Mouse (Mus musculus): ENCODE data around the gene Mr1. TPM values are rescaled to one million over a fixed set of nuclear protein-coding genes. Genes with fewer than 3 reads are reported as not detected.

Gene Mr1
- polyA plus RNA-seq, 1 experiment = 4.0 TPM

GRCm38 (mm10) chr1:155086416-155086815, 60.2 kb downstream of the Mr1 start:
- peaks cover 4% of the 10 kb centered on the region for H3K4me1 ChIP-seq (ENCODE audit: control insufficient read depth, insufficient read depth, low read length)
- DNase-seq = no peak
- TF ChIP-seq CTCF (IDR thresholded peaks at IDR 0.05; ENCODE audit: borderline replicate concordance, insufficient read depth, low read depth, low read length) (no peak), POLR2A (IDR thresholded peaks at IDR 0.05; ENCODE audit: borderline replicate concordance, insufficient read depth, low read length) (no peak)
- H3K27ac ChIP-seq (ENCODE audit: insufficient read depth, low read length) = no peak overlapping the region
- no peaks in the 10 kb centered on the region for H3K27me3 ChIP-seq (ENCODE audit: control insufficient read depth, insufficient read depth, low read length)
- 77% methylated on average over 7 of the region's 7 CpGs for WGBS
- H3K4me3 ChIP-seq (replicated peaks; ENCODE audit: insufficient read depth, low read depth, low read length) = no peak overlapping the region

GRCm38 (mm10) chr1:155084839-155085238, 61.8 kb downstream of the Mr1 start:
- H3K27me3 ChIP-seq (ENCODE audit: control insufficient read depth, insufficient read depth, low read length) = no peaks in the 10 kb centered on the region
- WGBS = 66% methylated on average over 8 of the region's 8 CpGs
- DNase-seq = no peak
- H3K27ac ChIP-seq (ENCODE audit: insufficient read depth, low read length) = no peak overlapping the region
- peaks cover 4% of the 10 kb centered on the region for H3K4me1 ChIP-seq (ENCODE audit: control insufficient read depth, insufficient read depth, low read length)
- TF ChIP-seq CTCF (IDR thresholded peaks at IDR 0.05; ENCODE audit: borderline replicate concordance, insufficient read depth, low read depth, low read length) (no peak), POLR2A (IDR thresholded peaks at IDR 0.05; ENCODE audit: borderline replicate concordance, insufficient read depth, low read length) (no peak)
- H3K4me3 ChIP-seq (replicated peaks; ENCODE audit: insufficient read depth, low read depth, low read length) = no peak overlapping the region

GRCm38 (mm10) chr1:155083271-155084265, 63.0 kb downstream of the Mr1 start:
- Histone ChIP-seq H3K27me3 (ENCODE audit: control insufficient read depth, insufficient read depth, low read length) (no peaks in the 10 kb centered on the region), H3K4me3 (replicated peaks; ENCODE audit: insufficient read depth, low read depth, low read length) (peak overlapping the region; percentile 89), H3K27ac (ENCODE audit: insufficient read depth, low read length) (peak overlapping the region; percentile 72; the same call in 1 of the 2 replicates), H3K4me1 (ENCODE audit: control insufficient read depth, insufficient read depth, low read length) (peaks cover 5% of the 10 kb centered on the region)
- WGBS = 6% methylated on average over 49 of the region's 77 CpGs
- TF ChIP-seq POLR2A (IDR thresholded peaks at IDR 0.05; ENCODE audit: borderline replicate concordance, insufficient read depth, low read length) = no peak
- no peak for TF ChIP-seq CTCF (IDR thresholded peaks at IDR 0.05; ENCODE audit: borderline replicate concordance, insufficient read depth, low read depth, low read length)
- peak; percentile 86 to 87 for DNase-seq

GRCm38 (mm10) chr1:155082965-155083268, 63.7 kb downstream of the Mr1 start:
- WGBS = 1% methylated on average over 18 of the region's 18 CpGs
- H3K4me1 ChIP-seq (ENCODE audit: control insufficient read depth, insufficient read depth, low read length) = peaks cover 7% of the 10 kb centered on the region
- H3K4me3 ChIP-seq (replicated peaks; ENCODE audit: insufficient read depth, low read depth, low read length) = peak overlapping the region; percentile 89
- TF ChIP-seq POLR2A (IDR thresholded peaks at IDR 0.05; ENCODE audit: borderline replicate concordance, insufficient read depth, low read length) = no peak
- TF ChIP-seq CTCF (IDR thresholded peaks at IDR 0.05; ENCODE audit: borderline replicate concordance, insufficient read depth, low read depth, low read length) = no peak
- no peaks in the 10 kb centered on the region for H3K27me3 ChIP-seq (ENCODE audit: control insufficient read depth, insufficient read depth, low read length)
- H3K27ac ChIP-seq (ENCODE audit: insufficient read depth, low read length) = peak overlapping the region; percentile 72; the same call in 1 of the 2 replicates
- DNase-seq = peak in 1 of 2 experiments; percentile 40

DNA sequence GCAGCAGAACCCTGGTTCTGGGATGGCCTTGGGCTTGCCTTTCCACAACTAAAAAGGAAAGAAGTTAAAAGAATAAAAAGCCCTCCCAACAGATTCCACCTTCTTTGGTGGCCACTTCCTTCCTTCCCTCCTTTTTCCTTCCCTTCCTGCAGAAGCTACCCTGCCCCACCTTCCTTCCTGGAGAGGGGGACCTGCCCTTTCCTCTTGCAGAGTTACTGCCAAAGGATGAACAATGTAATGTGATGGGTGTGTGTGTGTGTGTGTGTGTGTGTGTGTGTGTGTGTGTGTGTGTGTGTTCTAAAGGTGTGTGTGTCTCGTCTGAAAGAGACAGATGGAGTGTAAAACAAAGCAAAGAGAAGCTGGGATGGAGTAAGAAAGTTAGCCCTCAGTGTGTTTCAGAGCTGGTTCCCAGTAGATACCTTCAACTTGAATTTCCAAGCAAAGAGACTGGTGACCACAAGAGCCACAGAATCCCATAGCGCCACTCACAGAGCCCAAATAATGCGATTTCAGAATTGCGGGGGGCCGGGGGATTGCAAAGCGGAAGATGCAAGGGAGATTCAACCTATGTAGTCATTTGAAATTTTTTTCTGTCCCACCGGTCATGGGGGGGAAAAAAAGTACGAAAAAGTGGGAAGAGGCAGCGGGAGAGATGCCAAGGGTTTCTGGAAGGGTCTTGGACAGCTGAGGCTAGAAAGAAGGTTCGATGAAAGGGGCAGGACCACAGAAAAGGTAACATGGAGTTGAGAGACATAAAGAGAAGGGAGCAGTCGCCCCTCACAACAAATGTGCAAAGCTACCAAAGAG, 64.3 kb downstream of the Mr1 start:
- peak overlapping the region; percentile 72; the same call in 1 of the 2 replicates for H3K27ac ChIP-seq (ENCODE audit: insufficient read depth, low read length)
- no peak for DNase-seq
- H3K27me3 ChIP-seq (ENCODE audit: control insufficient read depth, insufficient read depth, low read length) = no peaks in the 10 kb centered on the region
- WGBS = 50% methylated on average over 11 of the region's 11 CpGs
- H3K4me1 ChIP-seq (ENCODE audit: control insufficient read depth, insufficient read depth, low read length) = peaks cover 7% of the 10 kb centered on the region
- H3K4me3 ChIP-seq (replicated peaks; ENCODE audit: insufficient read depth, low read depth, low read length) = peak overlapping the region; percentile 89
- TF ChIP-seq POLR2A (IDR thresholded peaks at IDR 0.05; ENCODE audit: borderline replicate concordance, insufficient read depth, low read length) (no peak), CTCF (IDR thresholded peaks at IDR 0.05; ENCODE audit: borderline replicate concordance, insufficient read depth, low read depth, low read length) (no peak)

GRCm38 (mm10) chr1:155077675-155078074, 68.9 kb downstream of the Mr1 start:
- no peak for TF ChIP-seq CTCF (IDR thresholded peaks at IDR 0.05; ENCODE audit: borderline replicate concordance, insufficient read depth, low read depth, low read length)
- TF ChIP-seq POLR2A (IDR thresholded peaks at IDR 0.05; ENCODE audit: borderline replicate concordance, insufficient read depth, low read length) = no peak
- H3K4me1 ChIP-seq (ENCODE audit: control insufficient read depth, insufficient read depth, low read length) = peaks cover 3% of the 10 kb centered on the region; the same call in 1 of the 2 replicates
- H3K27me3 ChIP-seq (ENCODE audit: control insufficient read depth, insufficient read depth, low read length) = no peaks in the 10 kb centered on the region
- no peak for DNase-seq
- no peak overlapping the region for H3K4me3 ChIP-seq (replicated peaks; ENCODE audit: insufficient read depth, low read depth, low read length)
- no peak overlapping the region for H3K27ac ChIP-seq (ENCODE audit: insufficient read depth, low read length)
- 97% methylated on average over 3 of the region's 3 CpGs for WGBS

Other genes with a start within 250 kb of the Mr1 start
- 13.0 and 13.7 TPM in 2 replicates for gene Ier5, start 47.2 kb downstream of the Mr1 start, polyA plus RNA-seq (2012; rRNA removed)
- 82.2 and 83.2 TPM in 2 replicates for gene Stx6, start 11.9 kb upstream of the Mr1 start, polyA plus RNA-seq (2012; rRNA removed)
- gene BC034090, start 97.6 kb upstream of the Mr1 start, polyA plus RNA-seq (2012; rRNA removed) = 14.1 and 15.5 TPM in 2 replicates